Mouse (Mus musculus) kidney, postnatal 0 days (tissue): Measurements from ENCODE around the gene Agtrap. TPM values are rescaled to one million over a fixed set of nuclear protein-coding genes. Genes with fewer than 3 reads are reported as not detected.

ENCODE experiments used
- ATAC-seq: fragments of 200-750 bp; cut with Nextera tagmentation; replicated peaks from 2 replicates; pipeline ENCODE4 v1.8.0; 2017; ENCODE audit warnings: low read depth, moderate number of reproducible peaks, moderate TSS enrichment, moderate library complexity; ENCODE audit not compliant: low FRiP score
- DNase-seq: peaks from one replicate; pipeline ENCODE4 v3.0.0-alpha.2; 2016; ENCODE audit warnings: low spot score
- H3K27ac ChIP-seq: fragments of 300-500 bp; sonication (generic); 2 replicates; pipeline ENCODE4 v1.5.1; 2014; ENCODE audit warnings: mild to moderate bottlenecking
- H3K27me3 ChIP-seq: fragments of 300-500 bp; sonication (generic); 2 replicates; pipeline ENCODE4 v1.6.1; 2014; ENCODE audit warnings: low read length, mixed read lengths; ENCODE audit not compliant: insufficient read depth
- H3K36me3 ChIP-seq: fragments of 300-500 bp; sonication (generic); 2 replicates; pipeline ENCODE4 v1.6.1; 2014; ENCODE audit warnings: low read length, mixed read lengths; ENCODE audit not compliant: insufficient read depth
- H3K4me1 ChIP-seq: fragments of 300-500 bp; sonication (generic); replicated peaks from 2 replicates; pipeline ENCODE4 v1.6.1; 2014; ENCODE audit warnings: antibody characterized with exemption, low read length, mixed read lengths; ENCODE audit not compliant: insufficient read depth
- H3K4me2 ChIP-seq: fragments of 300-500 bp; sonication (generic); 2 replicates; pipeline ENCODE4 v1.6.1; 2014; ENCODE audit warnings: mild to moderate bottlenecking, low read length, moderate library complexity, mixed read lengths
- H3K4me3 ChIP-seq: fragments of 300-500 bp; sonication (generic); replicated peaks from 2 replicates; pipeline ENCODE4 v1.5.1; 2014; ENCODE audit warnings: low read depth, low read length
- H3K9ac ChIP-seq: fragments of 300-500 bp; sonication (generic); 2 replicates; pipeline ENCODE4 v1.6.1; 2014; ENCODE audit warnings: low read depth, low read length
- H3K9me3 ChIP-seq: fragments of 300-500 bp; sonication (generic); replicated peaks from 2 replicates; pipeline ENCODE4 v1.6.1; 2016; ENCODE audit warnings: low read length, inconsistent platforms, mixed read lengths
- CTCF ChIP-seq: IDR thresholded peaks from 2 replicates; pipeline ENCODE4 v1.5.1; 2016; ENCODE audit warnings: antibody characterized with exemption, low read depth, mild to moderate bottlenecking, moderate library complexity
- WGBS: fragments of 180-500 bp; shearing (Covaris S2); extraction: QIAGEN DNeasy Blood & Tissue Kit; methylation state at CpG from one replicate; pipeline ENCODE4 v1.1.7; 2014; 5-methylcytosine and 5-hydroxymethylcytosine counted together
- polyA plus RNA-seq: library from polyadenylated mRNA; unstranded; fragments of >200 nt; fragmentation: Nextera tagmentation; extraction: Ambion mirVana; gene quantifications from 2 replicates; pipeline ENCODE4 v1.2.1, GENCODE M21; 2015

Agtrap gene
- polyA plus RNA-seq, 1 experiment from 2014 or later: 38.9 TPM

DNA sequence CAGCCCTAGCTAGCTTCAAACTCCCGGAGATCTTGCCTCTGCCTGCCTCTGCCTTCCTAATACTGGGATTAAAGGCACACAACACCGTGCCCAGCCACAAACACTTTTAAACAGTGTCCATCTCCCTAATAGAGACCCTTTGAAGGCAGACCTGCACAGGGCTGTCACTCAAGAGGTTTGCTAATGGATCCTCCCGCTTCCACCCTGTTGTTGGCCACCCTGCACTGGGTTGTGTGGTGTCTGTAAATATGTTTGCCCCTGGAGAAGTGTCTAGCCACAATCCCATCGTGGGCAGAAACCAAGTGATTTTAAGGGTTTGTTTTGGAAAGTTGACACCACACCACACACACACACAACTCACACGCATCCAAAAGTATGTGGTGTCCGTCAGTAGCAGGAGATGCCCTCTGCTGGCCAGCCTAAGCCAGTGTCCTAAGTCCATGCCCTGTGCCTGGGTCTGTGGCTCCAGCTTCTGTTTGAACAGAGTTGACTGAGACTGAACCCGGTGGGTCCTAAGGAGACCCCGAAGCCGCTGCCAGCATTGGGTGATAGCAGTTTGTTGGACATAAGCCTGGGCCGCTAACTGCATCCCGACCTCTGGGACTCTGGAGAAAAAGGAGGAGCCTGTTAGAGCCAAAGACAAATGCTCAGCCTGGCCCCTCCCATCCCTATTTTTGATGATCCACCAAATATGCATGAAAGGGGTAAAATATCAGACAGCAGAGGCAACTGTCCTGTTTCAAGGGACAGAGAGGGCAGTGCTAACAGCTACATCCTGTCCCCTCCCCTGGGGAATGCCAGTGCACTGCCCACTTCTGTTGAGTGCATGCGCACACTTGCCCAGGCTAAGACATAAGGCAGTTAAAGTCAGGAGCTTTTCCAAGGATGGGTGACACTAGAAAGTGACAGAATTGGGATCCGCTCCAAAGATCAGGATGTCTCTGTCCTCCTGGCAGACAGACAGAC, 27.4 kb downstream of the Agtrap start:
- H3K27me3 ChIP-seq: no peaks in the 10 kb centered on the region
- peak; percentile 64 for ATAC-seq
- 48% methylated on average over 13 of the region's 13 CpGs for WGBS
- no peaks in the 10 kb centered on the region; the same call in 1 of the 2 replicates for H3K4me1 ChIP-seq
- no peaks in the 10 kb centered on the region for H3K9me3 ChIP-seq
- H3K27ac ChIP-seq: no peak overlapping the region
- H3K4me3 ChIP-seq: no peak overlapping the region
- H3K4me2 ChIP-seq: no peak overlapping the region
- no peak overlapping the region for H3K9ac ChIP-seq
- peaks cover 35% of the 10 kb centered on the region for H3K36me3 ChIP-seq
- peak; percentile 72 for DNase-seq
- peak; percentile 75 for TF ChIP-seq CTCF

GRCm38 (mm10) chr4:148058993-148059392, 28.8 kb downstream of the Agtrap start:
- H3K36me3 ChIP-seq: peaks cover 48% of the 10 kb centered on the region
- ATAC-seq (no peak), DNase-seq (no peak)
- no peaks in the 10 kb centered on the region for H3K9me3 ChIP-seq
- H3K4me3 ChIP-seq: no peak overlapping the region
- H3K27me3 ChIP-seq: no peaks in the 10 kb centered on the region
- H3K4me1 ChIP-seq: no peaks in the 10 kb centered on the region
- 94% methylated on average over 6 of the region's 6 CpGs for WGBS
- no peak overlapping the region for H3K4me2 ChIP-seq
- no peak for TF ChIP-seq CTCF
- no peak overlapping the region for H3K27ac ChIP-seq
- no peak overlapping the region for H3K9ac ChIP-seq

- H3K4me1 ChIP-seq: no peaks in the 10 kb centered on the region
- H3K4me3 ChIP-seq: no peak overlapping the region
- H3K9me3 ChIP-seq: no peaks in the 10 kb centered on the region
- no peak overlapping the region for H3K4me2 ChIP-seq
- 92% methylated on average over 9 of the region's 9 CpGs for whole genome bisulfite sequencing
- ATAC-seq (no peak), DNase-seq (no peak)
- peaks cover 54% of the 10 kb centered on the region for H3K36me3 ChIP-seq
- TF ChIP-seq CTCF: no peak
- H3K9ac ChIP-seq: no peak overlapping the region
- H3K27ac ChIP-seq: no peak overlapping the region
- H3K27me3 ChIP-seq: no peaks in the 10 kb centered on the region
Measured at GRCm38 (mm10) chr4:148058218-148058819, 29.5 kb downstream of the Agtrap start.

- H3K9ac ChIP-seq: no peak overlapping the region
- no peak overlapping the region for H3K4me2 ChIP-seq
- no peak for ATAC-seq
- H3K4me1 ChIP-seq: no peaks in the 10 kb centered on the region
- peaks cover 60% of the 10 kb centered on the region for H3K36me3 ChIP-seq
- H3K27ac ChIP-seq: no peak overlapping the region
- TF ChIP-seq CTCF: peak; percentile 38; the same call in 1 of the 2 replicates
- 72% methylated on average over 5 of the region's 5 CpGs for WGBS
- DNase-seq: no peak
- no peak overlapping the region for H3K4me3 ChIP-seq
- no peaks in the 10 kb centered on the region for H3K27me3 ChIP-seq
- H3K9me3 ChIP-seq: no peaks in the 10 kb centered on the region
Measured at GRCm38 (mm10) chr4:148057661-148058209, 30.1 kb downstream of the Agtrap start.

DNA sequence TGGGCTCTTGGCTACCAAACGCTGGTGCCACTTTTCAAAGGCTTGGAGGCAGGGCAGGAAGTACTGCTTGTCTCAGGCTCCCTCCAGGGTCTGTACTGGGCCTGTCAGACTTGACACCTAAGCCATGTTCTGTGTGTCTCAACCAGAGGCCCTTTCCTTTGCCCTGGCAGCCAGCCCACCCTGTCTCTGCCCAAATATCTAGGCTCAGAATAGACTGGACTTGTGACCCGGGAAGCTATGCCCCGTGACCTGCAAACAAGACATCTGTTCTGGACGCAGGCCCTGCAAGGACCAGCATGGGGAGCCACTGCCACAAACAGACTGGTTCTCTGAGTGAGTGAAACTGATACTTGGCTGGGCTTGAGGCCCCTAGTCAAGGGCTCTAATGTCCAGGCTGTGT, 31.0 kb downstream of the Agtrap start:
- no peak for ATAC-seq
- no peak overlapping the region for H3K9ac ChIP-seq
- no peak overlapping the region for H3K4me2 ChIP-seq
- no peak for TF ChIP-seq CTCF
- H3K9me3 ChIP-seq: no peaks in the 10 kb centered on the region
- no peaks in the 10 kb centered on the region for H3K27me3 ChIP-seq
- no peak overlapping the region for H3K27ac ChIP-seq
- H3K36me3 ChIP-seq: peaks cover 69% of the 10 kb centered on the region
- 55% methylated on average over 4 of the region's 4 CpGs for WGBS
- H3K4me3 ChIP-seq: no peak overlapping the region
- H3K4me1 ChIP-seq: no peaks in the 10 kb centered on the region
- no peak for DNase-seq

GRCm38 (mm10) chr4:148056246-148056645, 31.6 kb downstream of the Agtrap start:
- H3K4me1 ChIP-seq: no peaks in the 10 kb centered on the region
- H3K36me3 ChIP-seq: peaks cover 75% of the 10 kb centered on the region
- ATAC-seq (no peak), DNase-seq (no peak)
- H3K27me3 ChIP-seq: no peaks in the 10 kb centered on the region
- no peak for TF ChIP-seq CTCF
- no peak overlapping the region for H3K4me3 ChIP-seq
- no peak overlapping the region for H3K27ac ChIP-seq
- H3K9me3 ChIP-seq: no peaks in the 10 kb centered on the region
- H3K9ac ChIP-seq: no peak overlapping the region
- WGBS: 80% methylated on average over 7 of the region's 7 CpGs
- H3K4me2 ChIP-seq: no peak overlapping the region
